14 mouse cellular contexts compared by ENCODE assay signal in the genomic region with DNA sequence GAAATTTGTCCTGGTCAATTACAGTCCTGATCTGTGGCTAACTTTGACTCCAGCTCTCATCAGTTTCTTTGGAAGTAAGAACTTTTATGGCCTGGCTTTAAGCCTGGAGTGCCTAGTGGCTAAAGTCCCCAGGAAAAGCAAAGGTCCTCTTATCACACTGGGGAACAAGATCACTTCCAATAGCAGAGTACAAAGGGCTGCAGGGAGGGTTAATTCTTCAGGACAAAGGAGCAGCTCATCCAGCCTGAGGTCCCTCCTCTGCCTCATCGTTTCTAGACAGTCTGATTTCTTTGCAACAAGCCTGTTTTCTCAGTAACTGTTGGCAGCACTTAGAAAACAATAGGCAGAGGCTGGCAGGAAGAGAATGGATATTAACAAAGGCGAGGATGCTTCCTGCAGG.
"Had no signal": no experiment of that assay in that cellular context is flagged by ENCODE, and none has a peak within 500 bp of the region (broad histone marks: within the 10 kb centered on the region; RNA-seq: fewer than 3 reads in every experiment).

No protein-coding gene starts in this region.

- H3K27me3 ChIP-seq: liver, embryonic 15.5 days had no signal

- H3K9me3 ChIP-seq: limb, embryonic 10.5 days; liver, embryonic 15.5 days had no signal

- H3K4me1 ChIP-seq: limb, embryonic 10.5 days; liver, embryonic 15.5 days had no signal

- H3K4me2 ChIP-seq: liver, embryonic 11.5 days; liver, embryonic 15.5 days had no signal

- H3K27ac ChIP-seq: layer of hippocampus, adult 2 months; limb, embryonic 10.5 days; liver, embryonic 15.5 days; stomach, postnatal 0 days had no signal

- DNase-seq: kidney, adult 18-20 months; kidney, postnatal 10 days; kidney, postnatal 4 days; lung, adult 2 months; lung, postnatal 36 days; right cerebral cortex, postnatal 14 days; thymus, postnatal 4 days had no signal

- H3K36me3 ChIP-seq: limb, embryonic 10.5 days; liver, embryonic 15.5 days had no signal

- H3K4me3 ChIP-seq: layer of hippocampus, adult 2 months; limb, embryonic 10.5 days; liver, embryonic 15.5 days had no signal

- H3K9ac ChIP-seq: liver, embryonic 15.5 days had no signal

- ATAC-seq: lung, postnatal 0 days; midbrain, embryonic 16.5 days had no signal
